Mouse (Mus musculus): ENCODE data around the gene Cda. TPM values are rescaled to one million over a fixed set of nuclear protein-coding genes. Genes with fewer than 3 reads are reported as not detected.
A peak's percentile ranks its signal among the peaks of the same experiment; 100 is the strongest.

Gene Cda
- total and polyA plus RNA-seq, 3 experiments = 12.4 to 26.1 TPM; not detected in 1

DNA sequence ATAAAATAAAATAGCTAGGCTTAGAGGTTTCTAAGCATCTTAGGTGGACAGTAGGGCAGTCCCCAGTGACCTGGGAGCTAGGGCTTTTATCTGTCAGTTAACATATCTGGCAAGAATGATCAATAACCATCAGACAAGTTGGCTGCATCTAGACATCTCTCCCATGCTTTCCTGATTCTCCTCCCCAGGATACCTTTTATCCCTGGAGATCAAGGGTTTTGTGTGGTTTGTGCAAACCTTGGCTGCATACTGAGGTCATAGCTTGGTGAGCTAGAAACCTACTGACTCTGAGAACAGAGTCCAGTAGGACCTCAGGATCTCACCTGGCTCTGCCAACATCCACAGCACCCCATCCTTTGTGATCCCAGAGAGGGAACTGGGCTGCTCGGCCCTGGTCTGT, 20.5 kb downstream of the Cda start:
- Histone ChIP-seq H3K9me3 (replicated peaks; ENCODE audit: insufficient read depth, low read length) (no peaks in the 10 kb centered on the region), H3K27me3 (ENCODE audit: control insufficient read depth in 1 of 2, insufficient read depth in 2 of 2, low read length in 2 of 2) (no peaks in the 10 kb centered on the region), H3K9ac (ENCODE audit: control insufficient read depth, low read depth, low read length, poor library complexity, severe bottlenecking) (no peak overlapping the region), H3K79me2 (ENCODE audit: control insufficient read depth, insufficient read depth, low read length, poor library complexity) (no peaks in the 10 kb centered on the region), H3K4me3 (ENCODE audit: control insufficient read depth in 1 of 2, insufficient read depth in 1 of 2, low read depth in 2 of 2, low read length in 2 of 2) (no peak overlapping the region), H3K36me3 (ENCODE audit: control insufficient read depth in 1 of 2, insufficient read depth in 2 of 2, low read length in 2 of 2) (peaks cover 0 to 17% of the 10 kb centered on the region in 2 experiments; a peak in 2 of 4 replicates), H3K4me1 (ENCODE audit: control insufficient read depth in 1 of 2, insufficient read depth in 2 of 2, low read length in 2 of 2) (peaks cover 10 to 22% of the 10 kb centered on the region in 2 experiments), H3K27ac (ENCODE audit: control insufficient read depth, low read depth, low read length) (no peak overlapping the region)
- no peak for DNase-seq (ENCODE audit: low read depth, low spot score)
- TF ChIP-seq TCF12 (IDR thresholded peaks at IDR 0.05; ENCODE audit: low read depth, low read length) (no peak), ZNF384 (IDR thresholded peaks at IDR 0.05; ENCODE audit: low read depth, low read length) (no peak), MYC (IDR thresholded peaks at IDR 0.05; ENCODE audit: low read depth, low read length) (no peak), ZKSCAN1 (IDR thresholded peaks at IDR 0.05; ENCODE audit: low read depth, low read length) (no peak), SMC3 (IDR thresholded peaks at IDR 0.05; ENCODE audit: low read depth, low read length) (no peak), RAD21 (IDR thresholded peaks at IDR 0.05; ENCODE audit: low read depth, low read length) (no peak), NRF1 (IDR thresholded peaks at IDR 0.05; ENCODE audit: insufficient read depth, low read depth, low read length, poor library complexity, severe bottlenecking) (no peak), ZC3H11A (IDR thresholded peaks at IDR 0.05; ENCODE audit: low read depth, low read length) (no peak), MAX (IDR thresholded peaks at IDR 0.05; ENCODE audit: low read length) (no peak), RCOR1 (IDR thresholded peaks at IDR 0.05; ENCODE audit: low read depth, low read length) (no peak), NELFE (IDR thresholded peaks at IDR 0.05; ENCODE audit: low read depth, low read length) (no peak), SIN3A (IDR thresholded peaks at IDR 0.05; ENCODE audit: low read length) (no peak), CHD2 (IDR thresholded peaks at IDR 0.05; ENCODE audit: low read length) (no peak), POLR2AphosphoS5 (IDR thresholded peaks at IDR 0.05; ENCODE audit: borderline replicate concordance, low read depth, low read length) (no peak), MYB (IDR thresholded peaks at IDR 0.05; ENCODE audit: low read depth, low read length) (no peak), EP300 (IDR thresholded peaks at IDR 0.05; ENCODE audit: low read depth in 1 of 2, low read length in 2 of 2) (no peak), MEF2A (IDR thresholded peaks at IDR 0.05; ENCODE audit: extremely low read depth, insufficient replicate concordance, low read depth, low read length, poor library complexity, severe bottlenecking) (no peak)

DNA sequence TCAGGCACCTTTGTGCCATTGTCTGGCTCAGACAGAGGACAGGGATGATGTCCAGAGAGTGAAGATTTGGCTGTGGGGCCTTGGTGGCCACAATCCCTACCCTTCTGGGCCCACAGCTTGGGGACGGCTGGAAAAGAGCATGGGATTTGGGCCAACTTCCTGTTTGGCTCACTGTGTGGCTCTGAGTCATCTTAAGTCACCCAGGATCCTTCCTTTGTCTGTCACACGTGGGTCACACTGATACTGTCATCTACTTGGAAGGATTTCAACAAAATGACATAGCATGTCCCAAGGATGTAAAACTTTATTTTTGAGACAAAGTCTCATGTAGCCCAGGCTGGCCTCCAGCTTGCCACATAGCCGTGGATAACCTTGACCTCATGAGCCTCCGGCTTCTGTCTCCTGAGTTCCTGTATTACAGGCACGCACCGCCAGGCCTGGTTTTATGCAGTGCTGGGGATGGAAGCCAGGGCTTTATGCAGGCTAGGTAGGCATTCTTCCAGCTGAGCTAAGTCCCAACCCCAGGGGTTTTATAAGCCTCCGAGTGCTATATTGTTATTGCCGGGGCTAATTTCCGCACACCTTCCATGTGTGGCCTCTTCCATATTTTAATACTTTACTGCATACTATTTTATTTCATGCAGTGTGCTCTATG, 22.8 kb downstream of the Cda start:
- Histone ChIP-seq H3K27me3 (ENCODE audit: control insufficient read depth in 1 of 2, insufficient read depth in 2 of 2, low read length in 2 of 2) (no peaks in the 10 kb centered on the region), H3K4me3 (ENCODE audit: control insufficient read depth in 1 of 2, insufficient read depth in 1 of 2, low read depth in 2 of 2, low read length in 2 of 2) (no peak overlapping the region), H3K36me3 (ENCODE audit: control insufficient read depth in 1 of 2, insufficient read depth in 2 of 2, low read length in 2 of 2) (peaks cover 0 to 22% of the 10 kb centered on the region in 2 experiments; a peak in 2 of 4 replicates), H3K9me3 (replicated peaks; ENCODE audit: insufficient read depth, low read length) (no peaks in the 10 kb centered on the region), H3K27ac (ENCODE audit: control insufficient read depth, low read depth, low read length) (peak overlapping the region; percentile 55), H3K79me2 (ENCODE audit: control insufficient read depth, insufficient read depth, low read length, poor library complexity) (no peaks in the 10 kb centered on the region), H3K4me1 (ENCODE audit: control insufficient read depth in 1 of 2, insufficient read depth in 2 of 2, low read length in 2 of 2) (peaks cover 14 to 30% of the 10 kb centered on the region in 2 experiments), H3K9ac (ENCODE audit: control insufficient read depth, low read depth, low read length, poor library complexity, severe bottlenecking) (no peak overlapping the region; the same call in 1 of the 2 replicates)
- DNase-seq (ENCODE audit: low read depth, low spot score) = peak; percentile 92
- TF ChIP-seq SMC3 (IDR thresholded peaks at IDR 0.05; ENCODE audit: low read depth, low read length) (no peak), MXI1 (IDR thresholded peaks at IDR 0.05; ENCODE audit: low read depth, low read length) (peak; percentile 90), MYC (IDR thresholded peaks at IDR 0.05; ENCODE audit: low read depth, low read length) (peak; percentile 95), ZKSCAN1 (IDR thresholded peaks at IDR 0.05; ENCODE audit: low read depth, low read length) (no peak), USF1 (IDR thresholded peaks at IDR 0.05; ENCODE audit: low read depth, low read length) (peak; percentile 73), BHLHE40 (IDR thresholded peaks at IDR 0.05; ENCODE audit: borderline replicate concordance, low read depth, low read length) (peak; percentile 83), ZNF384 (IDR thresholded peaks at IDR 0.05; ENCODE audit: low read depth, low read length) (no peak), TCF12 (IDR thresholded peaks at IDR 0.05; ENCODE audit: low read depth, low read length) (peak; percentile 70), TAL1 (IDR thresholded peaks at IDR 0.05; ENCODE audit: low read length) (peak; percentile 64), MAZ (IDR thresholded peaks at IDR 0.05; ENCODE audit: low read depth, low read length) (no peak), UBTF (IDR thresholded peaks at IDR 0.05; ENCODE audit: borderline replicate concordance, insufficient read depth, low read depth, low read length) (no peak), E2F4 (IDR thresholded peaks at IDR 0.05; ENCODE audit: borderline replicate concordance, low read depth, low read length) (no peak), GATA1 (IDR thresholded peaks at IDR 0.05; ENCODE audit: low read depth, low read length) (peak; percentile 57; the same call in 1 of the 2 replicates), NELFE (IDR thresholded peaks at IDR 0.05; ENCODE audit: low read depth, low read length) (no peak), POLR2AphosphoS5 (IDR thresholded peaks at IDR 0.05; ENCODE audit: borderline replicate concordance, low read depth, low read length) (no peak), KAT2A (conservative IDR thresholded peaks at IDR 0.05; ENCODE audit: low read depth, low read length) (no peak), TBP (IDR thresholded peaks at IDR 0.05; ENCODE audit: low read depth, low read length) (no peak), POLR2AphosphoS2 (IDR thresholded peaks at IDR 0.05; ENCODE audit: low read length) (no peak), MAX (IDR thresholded peaks at IDR 0.05; ENCODE audit: low read length) (peak; percentile 89), MEF2A (IDR thresholded peaks at IDR 0.05; ENCODE audit: extremely low read depth, insufficient replicate concordance, low read depth, low read length, poor library complexity, severe bottlenecking) (no peak), CHD1 (IDR thresholded peaks at IDR 0.05; ENCODE audit: low read depth, low read length) (no peak), ZC3H11A (IDR thresholded peaks at IDR 0.05; ENCODE audit: low read depth, low read length) (no peak)

Measured in MEL (cell line).